Mouse (Mus musculus) midbrain, embryonic 14.5 days (tissue): ENCODE measurements around the gene 9130213A22Rik. TPM values are rescaled to one million over a fixed set of nuclear protein-coding genes. Genes with fewer than 3 reads are reported as not detected.
A peak's percentile ranks its signal among the peaks of the same experiment; 100 is the strongest.

ENCODE experiments used
- ATAC-seq: fragments of 200-750 bp; cut with Nextera tagmentation; 2 replicates; pipeline ENCODE4 v1.8.0; 2017; ENCODE audit warnings: moderate number of reproducible peaks, moderate library complexity; ENCODE audit not compliant: low FRiP score, low TSS enrichment
- DNase-seq: peaks from one replicate; pipeline ENCODE4 v3.0.0-alpha.2; 2015
- H3K27ac ChIP-seq: fragments of 300-500 bp; sonication (generic); replicated peaks from 2 replicates; pipeline ENCODE4 v1.5.1; 2014; ENCODE audit warnings: mild to moderate bottlenecking, low read depth, low read length, moderate library complexity
- H3K27me3 ChIP-seq: fragments of 300-500 bp; sonication (generic); 2 replicates; pipeline ENCODE4 v1.6.1; 2014; ENCODE audit warnings: low read length, control low read depth, mixed read lengths; ENCODE audit not compliant: control insufficient read depth, insufficient read depth
- H3K36me3 ChIP-seq: fragments of 300-500 bp; sonication (generic); 2 replicates; pipeline ENCODE4 v1.6.1; 2014; ENCODE audit warnings: low read length, control low read depth; ENCODE audit not compliant: control insufficient read depth, insufficient read depth
- H3K4me1 ChIP-seq: fragments of 300-500 bp; sonication (generic); 2 replicates; pipeline ENCODE4 v1.6.1; 2014; ENCODE audit warnings: mild to moderate bottlenecking, antibody characterized with exemption, low read length, control low read depth; ENCODE audit not compliant: control insufficient read depth, insufficient read depth
- H3K4me2 ChIP-seq: fragments of 300-500 bp; sonication (generic); 2 replicates; pipeline ENCODE4 v1.6.1; 2014; ENCODE audit warnings: mild to moderate bottlenecking, low read length, moderate library complexity
- H3K4me3 ChIP-seq: fragments of 300-500 bp; sonication (generic); replicated peaks from 2 replicates; pipeline ENCODE4 v1.5.1; 2014; ENCODE audit warnings: low read depth, low read length
- H3K9ac ChIP-seq: fragments of 300-500 bp; sonication (generic); replicated peaks from 2 replicates; pipeline ENCODE4 v1.6.1; 2014; ENCODE audit warnings: mild to moderate bottlenecking, low read length, moderate library complexity
- H3K9me3 ChIP-seq: fragments of 300-500 bp; sonication (generic); 2 replicates; pipeline ENCODE4 v1.6.1; 2016; ENCODE audit warnings: low read length, control low read depth, mixed read lengths; ENCODE audit not compliant: control insufficient read depth
- WGBS: fragments of 180-500 bp; shearing (Covaris S2); extraction: QIAGEN DNeasy Blood & Tissue Kit; methylation state at CpG from one replicate; pipeline ENCODE4 v1.1.7; 2014; 5-methylcytosine and 5-hydroxymethylcytosine counted together
- polyA plus RNA-seq: library from polyadenylated mRNA; unstranded; fragments of >200 nt; fragmentation: Nextera tagmentation; extraction: Ambion mirVana; gene quantifications from 2 replicates; pipeline ENCODE4 v1.2.1, GENCODE M21; 2014

9130213A22Rik gene
- polyA plus RNA-seq, 1 experiment from 2014 or later: 0.22 TPM

DNA sequence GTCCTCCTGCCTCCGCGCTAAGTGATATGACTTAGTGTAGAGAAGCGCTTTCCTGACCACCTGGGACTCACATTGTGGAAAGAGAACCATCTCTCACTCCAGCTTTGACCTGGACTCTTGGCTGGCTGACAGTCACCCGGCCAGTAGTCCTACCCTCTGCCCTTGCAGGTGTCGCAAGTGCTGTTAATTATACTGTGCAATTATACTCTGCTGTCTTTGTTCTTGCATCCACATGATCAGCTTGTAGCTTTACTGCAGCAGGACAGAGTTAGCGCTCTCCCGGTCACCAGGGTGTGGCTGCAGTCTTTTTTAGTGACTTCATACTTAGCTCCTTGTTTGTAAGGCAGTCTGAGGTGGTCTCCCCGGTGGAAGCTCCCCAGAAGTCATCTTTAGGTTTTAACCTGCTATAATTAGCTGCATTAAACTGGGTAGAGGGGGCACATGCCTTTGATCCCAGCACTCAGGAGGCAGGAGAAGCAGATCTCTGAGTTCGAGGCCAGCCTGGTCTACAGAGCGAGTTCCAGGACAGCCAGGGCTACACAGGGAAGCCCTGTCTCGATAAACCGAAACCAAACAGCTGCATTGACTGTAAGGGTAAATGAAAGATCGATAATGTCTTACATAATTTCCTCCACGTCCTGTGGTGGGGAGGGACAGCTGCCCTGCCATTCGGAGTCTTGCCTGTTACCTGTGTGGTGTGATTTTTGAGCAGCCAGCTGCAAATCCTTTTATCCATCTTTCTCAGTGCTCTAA lies 42.1 kb downstream of the 9130213A22Rik start:
- no peaks in the 10 kb centered on the region for H3K9me3 ChIP-seq
- ATAC-seq (no peak), DNase-seq (no peak)
- H3K27me3 ChIP-seq: no peaks in the 10 kb centered on the region
- H3K4me3 ChIP-seq: no peak overlapping the region
- no peaks in the 10 kb centered on the region for H3K4me1 ChIP-seq
- no peak overlapping the region for H3K9ac ChIP-seq
- WGBS: 89% methylated on average over 15 of the region's 15 CpGs
- no peak overlapping the region for H3K27ac ChIP-seq
- no peak overlapping the region for H3K4me2 ChIP-seq
- no peaks in the 10 kb centered on the region for H3K36me3 ChIP-seq

DNA sequence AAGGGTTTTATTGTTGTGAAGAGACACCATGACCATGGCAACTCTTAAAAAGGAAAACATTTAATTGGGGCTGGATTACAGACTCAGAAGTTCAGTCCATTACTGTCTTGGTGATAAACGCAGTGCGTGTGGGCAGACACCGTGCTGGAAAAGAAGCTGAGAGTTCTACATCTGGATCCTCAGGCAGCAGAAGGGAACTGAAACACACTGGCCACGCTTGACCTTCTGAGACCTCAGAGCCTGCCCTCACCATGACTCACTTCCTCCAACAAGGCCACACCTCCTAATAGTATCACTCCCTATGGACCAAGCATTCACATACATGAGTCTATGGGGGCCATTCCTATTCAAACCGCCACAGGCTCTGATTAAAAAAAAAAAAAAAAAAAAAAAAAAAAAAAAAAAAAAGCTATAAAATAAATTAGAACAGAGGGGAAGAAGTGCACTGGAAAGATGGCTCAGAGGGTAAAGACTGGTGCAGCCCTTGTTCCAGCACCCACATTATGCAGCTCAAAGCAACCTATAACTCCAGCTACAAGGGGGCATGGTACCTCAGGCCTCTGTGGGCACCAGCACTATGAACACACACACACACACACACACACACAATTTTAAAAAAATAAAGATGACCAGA lies 43.5 kb downstream of the 9130213A22Rik start:
- no peak overlapping the region for H3K27ac ChIP-seq
- H3K9me3 ChIP-seq: no peaks in the 10 kb centered on the region
- H3K4me2 ChIP-seq: no peak overlapping the region
- H3K4me3 ChIP-seq: no peak overlapping the region
- WGBS: 79% methylated on average over 5 of the region's 5 CpGs
- no peak overlapping the region for H3K9ac ChIP-seq
- no peak for ATAC-seq
- H3K36me3 ChIP-seq: no peaks in the 10 kb centered on the region
- no peaks in the 10 kb centered on the region for H3K4me1 ChIP-seq
- no peak for DNase-seq
- H3K27me3 ChIP-seq: no peaks in the 10 kb centered on the region

- WGBS: 85% methylated on average over 6 of the region's 6 CpGs
- H3K9me3 ChIP-seq: no peaks in the 10 kb centered on the region
- H3K4me1 ChIP-seq: no peaks in the 10 kb centered on the region
- H3K36me3 ChIP-seq: no peaks in the 10 kb centered on the region
- no peak overlapping the region for H3K4me2 ChIP-seq
- no peak overlapping the region for H3K9ac ChIP-seq
- no peak overlapping the region for H3K4me3 ChIP-seq
- H3K27me3 ChIP-seq: no peaks in the 10 kb centered on the region
- ATAC-seq (no peak), DNase-seq (no peak)
- no peak overlapping the region for H3K27ac ChIP-seq
Measured at GRCm38 (mm10) chr11:69078041-69078440, 44.3 kb downstream of the 9130213A22Rik start.

GRCm38 (mm10) chr11:69077316-69077715 lies 45.1 kb downstream of the 9130213A22Rik start:
- H3K27ac ChIP-seq: no peak overlapping the region
- H3K4me1 ChIP-seq: peaks cover 4% of the 10 kb centered on the region
- no peaks in the 10 kb centered on the region for H3K36me3 ChIP-seq
- no peak overlapping the region for H3K9ac ChIP-seq
- DNase-seq: no peak
- 83% methylated on average over 9 of the region's 9 CpGs for WGBS
- no peak overlapping the region for H3K4me3 ChIP-seq
- no peak overlapping the region for H3K4me2 ChIP-seq
- H3K27me3 ChIP-seq: no peaks in the 10 kb centered on the region
- no peak for ATAC-seq
- H3K9me3 ChIP-seq: no peaks in the 10 kb centered on the region

DNA sequence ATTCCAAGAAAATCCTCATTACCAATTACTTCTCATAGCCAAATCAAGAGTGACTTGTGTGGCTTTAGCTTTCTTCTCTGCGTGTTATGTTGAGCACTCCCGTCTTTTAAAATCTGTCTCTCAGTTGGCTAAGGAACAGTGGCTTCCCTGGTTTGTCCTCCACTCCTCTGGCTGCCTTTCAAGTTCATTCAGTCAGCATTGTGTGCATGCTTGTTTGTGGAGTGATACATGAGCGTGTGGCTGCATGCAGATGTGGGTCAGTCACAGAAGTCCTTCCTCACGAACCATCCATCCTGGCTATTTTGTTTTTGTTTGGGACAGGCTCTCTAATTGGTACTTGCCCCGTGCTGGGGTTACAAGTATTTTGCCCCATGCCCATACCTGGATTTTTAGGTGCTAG lies 45.8 kb downstream of the 9130213A22Rik start:
- H3K4me2 ChIP-seq: no peak overlapping the region
- no peaks in the 10 kb centered on the region for H3K9me3 ChIP-seq
- no peak overlapping the region for H3K4me3 ChIP-seq
- H3K36me3 ChIP-seq: no peaks in the 10 kb centered on the region
- DNase-seq: no peak
- H3K27ac ChIP-seq: no peak overlapping the region
- no peaks in the 10 kb centered on the region for H3K27me3 ChIP-seq
- no peak for ATAC-seq
- peaks cover 10% of the 10 kb centered on the region for H3K4me1 ChIP-seq
- no peak overlapping the region for H3K9ac ChIP-seq
- 72% methylated on average over 5 of the region's 5 CpGs for WGBS

DNA sequence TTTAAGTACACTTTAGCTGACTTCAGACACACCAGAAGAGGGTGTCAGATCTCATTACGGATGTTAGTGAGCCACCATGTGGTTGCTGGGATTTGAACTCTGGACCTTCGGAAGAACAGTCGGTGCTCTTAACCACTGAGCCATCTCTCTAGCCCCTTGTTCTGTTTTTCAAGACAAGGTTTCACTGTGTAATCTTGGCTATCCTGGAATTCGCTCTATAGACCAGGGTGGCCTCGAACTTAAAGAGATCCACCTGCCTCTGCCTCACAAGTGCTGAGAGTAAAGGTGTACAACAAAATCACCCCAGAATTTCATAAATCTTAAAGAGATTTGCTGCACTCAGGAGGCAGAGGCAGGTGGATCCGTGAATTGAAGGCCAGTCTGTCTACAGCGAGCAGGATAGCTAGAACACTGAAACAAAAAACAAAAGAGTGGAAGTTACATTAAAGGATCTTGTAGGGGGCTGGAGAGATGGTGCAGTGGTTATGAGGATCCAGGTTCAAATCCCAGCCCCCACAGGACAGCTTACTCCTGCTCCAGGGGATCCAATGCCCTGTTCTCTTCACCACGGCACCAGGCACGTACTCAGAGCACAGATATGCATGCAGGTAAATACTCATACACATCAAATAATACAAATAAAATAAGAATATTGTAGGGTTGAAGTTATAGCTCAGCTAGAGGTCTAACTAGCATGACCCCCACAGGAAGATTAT lies 46.5 kb downstream of the 9130213A22Rik start:
- Histone ChIP-seq H3K4me2 (no peak overlapping the region), H3K27me3 (no peaks in the 10 kb centered on the region), H3K27ac (no peak overlapping the region), H3K36me3 (no peaks in the 10 kb centered on the region), H3K4me1 (peaks cover 16% of the 10 kb centered on the region), H3K9me3 (no peaks in the 10 kb centered on the region), H3K9ac (no peak overlapping the region), H3K4me3 (no peak overlapping the region)
- ATAC-seq (no peak), DNase-seq (no peak)
- WGBS: 51% methylated on average over 8 of the region's 9 CpGs

- ATAC-seq: no peak
- H3K4me2 ChIP-seq: no peak overlapping the region
Measured at GRCm38 (mm10) chr11:69074776-69075069, 47.7 kb downstream of the 9130213A22Rik start.

GRCm38 (mm10) chr11:69073951-69074775 lies 48.2 kb downstream of the 9130213A22Rik start:
- H3K27me3 ChIP-seq: no peaks in the 10 kb centered on the region
- no peak for ATAC-seq
- H3K36me3 ChIP-seq: no peaks in the 10 kb centered on the region
- 42% methylated on average over 6 of the region's 6 CpGs for WGBS
- peaks cover 20% of the 10 kb centered on the region for H3K4me1 ChIP-seq
- H3K9ac ChIP-seq: no peak overlapping the region; the same call in 1 of the 2 replicates
- H3K4me3 ChIP-seq: no peak overlapping the region; the same call in 1 of the 2 replicates
- H3K27ac ChIP-seq: peak overlapping the region; percentile 95
- DNase-seq: no peak
- no peaks in the 10 kb centered on the region for H3K9me3 ChIP-seq
- H3K4me2 ChIP-seq: peak overlapping the region; percentile 72

More at GRCm38 (mm10) chr11:69074776-69075069, 47.7 kb downstream of the 9130213A22Rik start:
- H3K9me3 ChIP-seq: no peaks in the 10 kb centered on the region
- DNase-seq: no peak
- peaks cover 20% of the 10 kb centered on the region for H3K4me1 ChIP-seq
- 47% methylated on average over 2 of the region's 2 CpGs for WGBS
- 0 out of 2 replicates have a peak overlapping the region, but pooled peaks have one; percentile 95 for H3K27ac ChIP-seq
- H3K4me3 ChIP-seq: no peak overlapping the region
- no peaks in the 10 kb centered on the region for H3K36me3 ChIP-seq
- H3K9ac ChIP-seq: no peak overlapping the region
- H3K27me3 ChIP-seq: no peaks in the 10 kb centered on the region
